ENCODE assay signal across 8 mouse cellular contexts in genomic region chr5:39643260-39643923, GRCm38 (mm10).
A peak's percentile ranks its signal among the peaks of the same experiment; 100 is the strongest.
DNase-seq lines count a peak whose midpoint lies in the region; ATAC-seq lines count a peak whose summit lies in the region.

No protein-coding gene starts in this region.

- no peak for ATAC-seq in neural tube, embryonic 12.5 days (ENCODE audit: low FRiP score, low read depth)

- 3% methylated on average over 22 of the region's 22 CpGs for WGBS in neural tube, embryonic 12.5 days

- peak overlapping the region; percentile 61 for H3K4me3 ChIP-seq in neural tube, embryonic 12.5 days

- H3K27me3 ChIP-seq in neural tube, embryonic 12.5 days (replicated peaks), result peaks cover 6% of the 10 kb centered on the region

- DNase-seq in embryo, embryonic 11 days, result peak; percentile 9
- DNase-seq in embryo, embryonic 10 days (ENCODE audit: low spot score), result no peak
- DNase-seq in right cerebral cortex, adult 18-20 months, result peak; percentile 69
- no peak for DNase-seq in right cerebral cortex, postnatal 4 days
- peak; percentile 22 to 32 for DNase-seq in layer of hippocampus, postnatal 36 days
- no peak for DNase-seq in c-Kit-positive CD71-positive TER-119-positive erythroid progenitor cells, embryonic 14.5 days (ENCODE audit: low spot score)
- DNase-seq in thymus, postnatal 14 days, result no peak

- peaks cover 7% of the 10 kb centered on the region for H3K4me1 ChIP-seq in neural tube, embryonic 12.5 days

- H3K9ac ChIP-seq in neural tube, embryonic 12.5 days, result peak overlapping the region; percentile 48

- H3K4me2 ChIP-seq in neural tube, embryonic 12.5 days (replicated peaks), result peak overlapping the region; percentile 93

- H3K27ac ChIP-seq in neural tube, embryonic 12.5 days, result no peak overlapping the region

- no peaks in the 10 kb centered on the region for H3K36me3 ChIP-seq in neural tube, embryonic 12.5 days

- H3K9me3 ChIP-seq in neural tube, embryonic 12.5 days, result no peaks in the 10 kb centered on the region

Comparison
In these comparisons a context has a peak if more than half of its experiments do, and no peak if none do; other contexts are left out.
1. DNase-seq: peak in embryo, embryonic 11 days (single experiment), right cerebral cortex, adult 18-20 months (single experiment) and layer of hippocampus, postnatal 36 days (2 of 2); none in embryo, embryonic 10 days (single experiment), right cerebral cortex, postnatal 4 days (single experiment), c-Kit-positive CD71-positive TER-119-positive erythroid progenitor cells, embryonic 14.5 days (single experiment) and thymus, postnatal 14 days (single experiment).